Mouse (Mus musculus) C2C12 (cell line): Measurements from ENCODE around the gene Fbh1.

Experiments
- CEBPB ChIP-seq: IDR thresholded peaks from one replicate; pipeline ENCODE4 v1.6.1; 2011; ENCODE audit warnings: low read depth, mild to moderate bottlenecking, control low read depth, moderate library complexity
- CTCF ChIP-seq: IDR thresholded peaks from one replicate; pipeline ENCODE4 v1.5.1; 2011; ENCODE audit not compliant: control insufficient read depth, insufficient read depth, insufficient read length
- MAX ChIP-seq: IDR thresholded peaks from one replicate; pipeline ENCODE4 v1.6.1; 2011; ENCODE audit warnings: mild to moderate bottlenecking, control low read depth
- MYOD1 ChIP-seq: IDR thresholded peaks from one replicate; pipeline ENCODE4 v1.6.1; 2011; ENCODE audit warnings: low read depth; ENCODE audit not compliant: control insufficient read depth, insufficient read length
- USF1 ChIP-seq: IDR thresholded peaks from one replicate; pipeline ENCODE4 v1.6.1; 2011; ENCODE audit warnings: low read depth, mild to moderate bottlenecking, control low read depth, moderate library complexity

DNA sequence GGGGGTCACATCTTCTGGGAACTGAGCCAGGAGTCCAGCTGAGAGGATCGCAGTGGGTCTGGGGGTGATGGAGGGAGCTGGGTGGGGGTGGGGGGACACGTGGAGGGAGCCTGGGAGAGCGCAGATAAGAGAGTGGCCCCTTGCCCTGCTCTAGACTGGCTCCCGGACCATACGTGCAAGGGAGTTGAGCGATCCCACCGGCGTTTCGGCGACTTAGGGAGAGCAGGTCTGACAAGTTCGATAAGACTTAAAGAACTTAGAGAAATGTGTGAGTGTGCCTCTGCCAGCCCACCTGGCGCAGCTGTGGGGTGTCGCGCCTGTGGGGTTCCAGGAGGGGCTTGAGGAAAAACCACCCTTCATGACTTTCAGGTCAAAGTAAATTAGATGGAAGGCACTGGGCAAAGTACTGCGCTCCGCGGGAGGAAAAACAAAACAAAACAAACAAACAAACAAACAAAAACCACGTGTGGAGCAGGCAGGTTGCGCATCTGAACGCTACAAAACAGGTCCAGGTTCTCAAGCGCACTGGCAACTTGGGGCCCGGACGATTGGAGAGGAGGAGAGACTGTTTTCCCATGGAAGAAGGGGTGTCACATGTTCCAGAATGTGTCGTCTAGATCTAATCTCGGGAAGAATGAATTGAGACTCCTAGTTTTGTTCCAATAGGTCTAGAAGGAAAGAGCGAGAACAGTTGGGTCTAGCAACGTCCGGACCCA is 71.2 kb downstream of the Fbh1 start:
- TF ChIP-seq CTCF (no peak), MAX (peak; percentile 34), MYOD1 (no peak), CEBPB (no peak), USF1 (no peak)
